In the genomic region with DNA sequence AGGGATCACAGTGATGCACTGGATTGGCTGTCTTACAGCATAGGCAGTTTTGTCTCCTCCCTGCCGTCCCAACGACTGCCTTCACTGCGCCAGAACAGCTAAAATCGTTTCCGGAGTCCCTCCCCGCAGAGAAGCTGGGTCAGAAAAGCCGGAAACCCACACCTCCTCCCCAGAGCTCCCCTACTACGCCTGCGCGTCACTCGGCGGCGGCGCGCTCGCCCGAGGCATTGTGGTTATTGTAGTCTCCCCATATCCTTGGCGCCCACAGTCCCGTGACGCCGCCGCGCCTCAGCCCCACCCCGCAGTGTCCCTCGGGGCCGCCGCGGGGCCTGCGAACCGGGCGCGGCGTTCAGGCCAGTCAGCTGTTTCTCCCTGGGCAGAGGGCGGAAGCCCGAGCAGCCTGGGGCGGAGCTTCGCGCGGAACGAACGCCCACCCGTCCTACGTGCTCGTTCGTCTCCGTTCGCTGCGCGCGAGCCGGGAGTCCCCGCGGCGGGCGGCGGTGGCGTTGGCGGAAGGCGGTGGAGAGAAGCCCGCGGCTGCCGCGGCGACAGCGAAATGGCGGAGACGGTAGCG, we compare ENCODE assay signal across 8 mouse cellular contexts. TPM values are rescaled to one million over a fixed set of nuclear protein-coding genes. Genes with fewer than 3 reads are reported as not detected.
DNase-seq lines count a peak whose midpoint lies in the region; ATAC-seq and TF ChIP-seq lines count a peak whose summit lies in the region.

A gene (plus strand): TSS at position 256 of the 574 bp plus-strand sequence.

- H3K4me1 ChIP-seq in embryonic facial prominence, embryonic 13.5 days: 0 out of 2 replicates have a peak, but pooled peaks cover 2% of the 10 kb centered on the region
- H3K4me1 ChIP-seq in heart, adult 2 months (ENCODE audit: control insufficient read depth, insufficient read depth, low read length): peaks cover 3% of the 10 kb centered on the region; the same call in 1 of the 2 replicates
- peaks cover 8% of the 10 kb centered on the region for H3K4me1 ChIP-seq in limb, embryonic 13.5 days
- peaks cover 10% of the 10 kb centered on the region for H3K4me1 ChIP-seq in midbrain, embryonic 16.5 days (ENCODE audit: control insufficient read depth, insufficient read depth, low read length)

- peak; percentile 99 for DNase-seq in 3134 (ENCODE audit: extremely low read depth, insufficient read length, low spot score)
- DNase-seq in adrenal gland, postnatal 36 days: peak; percentile 98 to 99
- DNase-seq in heart, adult 2 months: peak; percentile 98 to 99
- DNase-seq in kidney, adult 8-10 months: peak; percentile 98 to 99
- DNase-seq in spleen, postnatal 14 days (ENCODE audit: low spot score in 2 of 2): peak; percentile 93 to 95

- peaks cover 3% of the 10 kb centered on the region; the same call in 1 of the 2 replicates for H3K36me3 ChIP-seq in embryonic facial prominence, embryonic 13.5 days
- peaks cover 13% of the 10 kb centered on the region for H3K36me3 ChIP-seq in heart, adult 2 months (ENCODE audit: control insufficient read depth, insufficient read depth, low read length)
- peaks cover 5% of the 10 kb centered on the region for H3K36me3 ChIP-seq in limb, embryonic 13.5 days
- no peaks in the 10 kb centered on the region for H3K36me3 ChIP-seq in midbrain, embryonic 16.5 days (ENCODE audit: control insufficient read depth, insufficient read depth, low read length)

- 0 out of 2 replicates have a peak, but pooled peaks cover 1% of the 10 kb centered on the region for H3K79me2 ChIP-seq in heart, adult 2 months (replicated peaks; ENCODE audit: control insufficient read depth, insufficient read depth, low read length)

- no peak; the same call in 1 of the 2 replicates for TF ChIP-seq EP300 in heart, adult 2 months (IDR thresholded peaks at IDR 0.05; ENCODE audit: insufficient read depth, low read depth, low read length)

- H3K27ac ChIP-seq in embryonic facial prominence, embryonic 13.5 days: peak within 1 kb of the TSS; percentile 98
- peak within 1 kb of the TSS; percentile 99 for H3K27ac ChIP-seq in heart, adult 2 months
- peak within 1 kb of the TSS; percentile 98 for H3K27ac ChIP-seq in limb, embryonic 13.5 days
- peak within 1 kb of the TSS; percentile 100 for H3K27ac ChIP-seq in midbrain, embryonic 16.5 days (ENCODE audit: low read length)

- peak; percentile 95 for ATAC-seq in embryonic facial prominence, embryonic 13.5 days (ENCODE audit: insufficient number of reproducible peaks, insufficient read depth, low FRiP score, low TSS enrichment, low read depth)
- peak; percentile 94 for ATAC-seq in limb, embryonic 13.5 days (ENCODE audit: low FRiP score, low read depth)
- ATAC-seq in midbrain, embryonic 16.5 days: peak; percentile 97

- intact Hi-C loops in heart, adult 2 months (cut with DNase I): loop anchor here (1.0 to 10.0 kb wide), 5 partner anchors 24 to 687 kb away; a partner anchor contains a TSS

- H3K9ac ChIP-seq in embryonic facial prominence, embryonic 13.5 days: peak within 1 kb of the TSS; percentile 94
- peak within 1 kb of the TSS; percentile 87 for H3K9ac ChIP-seq in heart, adult 2 months (ENCODE audit: low read depth, low read length)
- peak within 1 kb of the TSS; percentile 93 for H3K9ac ChIP-seq in limb, embryonic 13.5 days
- peak within 1 kb of the TSS; percentile 92 for H3K9ac ChIP-seq in midbrain, embryonic 16.5 days (ENCODE audit: low read depth, low read length)

- WGBS in embryonic facial prominence, embryonic 13.5 days: under 1% methylated on average over 68 of the region's 68 CpGs
- WGBS in heart, adult 2 months: under 1% methylated on average over 68 of the region's 68 CpGs
- under 1% methylated on average over 66 of the region's 68 CpGs for WGBS in limb, embryonic 13.5 days
- under 1% methylated on average over 68 of the region's 68 CpGs for WGBS in midbrain, embryonic 16.5 days

- no peak for TF ChIP-seq CTCF in heart, adult 2 months (IDR thresholded peaks at IDR 0.05)

- H3K4me2 ChIP-seq in embryonic facial prominence, embryonic 13.5 days: peak within 1 kb of the TSS; percentile 75
- H3K4me2 ChIP-seq in limb, embryonic 13.5 days (replicated peaks): peak within 1 kb of the TSS; percentile 84
- peak within 1 kb of the TSS; percentile 91 for H3K4me2 ChIP-seq in midbrain, embryonic 16.5 days (ENCODE audit: low read length)

- peak; percentile 79 for TF ChIP-seq POLR2A in heart, adult 2 months (IDR thresholded peaks at IDR 0.05; ENCODE audit: insufficient read depth, low read depth, low read length)

- no peaks in the 10 kb centered on the region for H3K9me3 ChIP-seq in embryonic facial prominence, embryonic 13.5 days
- H3K9me3 ChIP-seq in limb, embryonic 13.5 days: no peaks in the 10 kb centered on the region
- H3K9me3 ChIP-seq in midbrain, embryonic 16.5 days (replicated peaks; ENCODE audit: control insufficient read depth, low read length, poor library complexity, severe bottlenecking): no peaks in the 10 kb centered on the region

- H3K4me3 ChIP-seq in embryonic facial prominence, embryonic 13.5 days: peak within 1 kb of the TSS; percentile 94
- peak within 1 kb of the TSS; percentile 82 for H3K4me3 ChIP-seq in heart, adult 2 months
- peak within 1 kb of the TSS; percentile 95 for H3K4me3 ChIP-seq in limb, embryonic 13.5 days
- peak within 1 kb of the TSS; percentile 100 for H3K4me3 ChIP-seq in midbrain, embryonic 16.5 days (ENCODE audit: low read depth, low read length)

- no peaks in the 10 kb centered on the region for H3K27me3 ChIP-seq in embryonic facial prominence, embryonic 13.5 days
- H3K27me3 ChIP-seq in heart, adult 2 months (ENCODE audit: control insufficient read depth, insufficient read depth, low read length): no peaks in the 10 kb centered on the region
- H3K27me3 ChIP-seq in limb, embryonic 13.5 days: no peaks in the 10 kb centered on the region
- no peaks in the 10 kb centered on the region for H3K27me3 ChIP-seq in midbrain, embryonic 16.5 days (ENCODE audit: control insufficient read depth, insufficient read depth, low read depth, low read length)

RNA-seq across cellular contexts. Expression of the gene that starts here (rescaled TPM):
- 100 to 1,000 TPM; 213 to 260 TPM for total RNA-seq in adrenal gland, postnatal 36 days (2021)
- polyA plus RNA-seq in embryonic facial prominence, embryonic 13.5 days (2015; fragmentation: Nextera tagmentation; extraction: Ambion mirVana): 307 and 355 TPM in 2 replicates
- 100 to 1,000 TPM; 164 to 179 TPM for total RNA-seq in heart, adult 2 months (2021)
- 258 and 403 TPM in 2 replicates for polyA plus RNA-seq in heart, adult 2 months (2012; rRNA removed)
- polyA plus RNA-seq in limb, embryonic 13.5 days (2015; fragmentation: Nextera tagmentation; extraction: Ambion mirVana): 310 and 318 TPM in 2 replicates
- 295 and 334 TPM in 2 replicates for polyA plus RNA-seq in midbrain, embryonic 16.5 days (2015; fragmentation: Nextera tagmentation; extraction: Ambion mirVana)

Comparison
In these comparisons a context has a peak if more than half of its experiments do, and no peak if none do; other contexts are left out.
1. Peak in every context shown above with its lines: DNase-seq, ATAC-seq, H3K4me3 ChIP-seq and H3K27ac ChIP-seq.